Mouse (Mus musculus): ENCODE measurements around the gene Lrrfip2. TPM values are rescaled to one million over a fixed set of nuclear protein-coding genes. Genes with fewer than 3 reads are reported as not detected.

The Lrrfip2 gene
- polyA plus RNA-seq, 1 experiment from 2014 or later: 39.6 TPM

DNA sequence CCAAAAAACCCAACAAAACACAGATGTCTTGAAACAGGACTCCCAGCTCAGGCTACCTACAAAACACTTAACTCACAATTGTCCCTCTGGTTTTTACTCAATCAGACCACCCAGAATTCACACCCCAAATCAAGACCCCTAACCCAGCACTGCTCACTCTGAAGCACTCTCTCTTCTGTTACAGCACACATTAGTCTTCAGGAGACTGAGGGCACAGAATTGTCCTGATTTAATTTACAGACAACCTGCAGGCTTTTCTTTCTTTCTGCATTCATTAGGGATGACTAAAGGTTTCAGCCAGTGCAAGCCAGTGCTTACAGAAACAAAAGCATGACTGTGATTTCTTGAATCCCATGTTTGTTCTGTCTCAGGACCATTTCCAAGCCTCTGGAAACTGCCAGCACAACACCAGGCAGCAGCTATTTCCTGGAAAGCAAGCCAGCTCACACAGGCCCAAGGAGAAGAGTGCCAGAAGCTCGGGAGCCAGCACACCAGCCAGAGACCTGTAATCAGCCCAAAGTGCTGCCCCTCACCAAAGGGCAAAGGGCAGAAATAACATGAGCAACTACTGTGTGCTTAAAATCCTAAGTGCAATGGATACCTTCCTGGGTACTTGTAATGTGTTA, 143.1 kb downstream of the Lrrfip2 start:
- no peak overlapping the region for H3K4me2 ChIP-seq (ENCODE audit: low read length)
- no peak overlapping the region for H3K27ac ChIP-seq
- no peaks in the 10 kb centered on the region for H3K4me1 ChIP-seq (replicated peaks; ENCODE audit: insufficient read depth, low read length)
- WGBS: 30% methylated on average over 1 of the region's 1 CpGs
- H3K4me3 ChIP-seq (replicated peaks; ENCODE audit: low read depth, low read length): no peak overlapping the region
- H3K27me3 ChIP-seq (ENCODE audit: insufficient read depth, low read length): no peaks in the 10 kb centered on the region
- H3K9ac ChIP-seq (ENCODE audit: low read depth, low read length): no peak overlapping the region
- no peak for TF ChIP-seq CTCF (IDR thresholded peaks at IDR 0.05; ENCODE audit: low read depth)
- DNase-seq (ENCODE audit: low spot score) (no peak), ATAC-seq (replicated peaks; ENCODE audit: low FRiP score, low read depth) (no peak)
- no peaks in the 10 kb centered on the region for H3K9me3 ChIP-seq (replicated peaks; ENCODE audit: low read length)
- H3K36me3 ChIP-seq (ENCODE audit: insufficient read depth, low read length): peaks cover 43% of the 10 kb centered on the region

DNA sequence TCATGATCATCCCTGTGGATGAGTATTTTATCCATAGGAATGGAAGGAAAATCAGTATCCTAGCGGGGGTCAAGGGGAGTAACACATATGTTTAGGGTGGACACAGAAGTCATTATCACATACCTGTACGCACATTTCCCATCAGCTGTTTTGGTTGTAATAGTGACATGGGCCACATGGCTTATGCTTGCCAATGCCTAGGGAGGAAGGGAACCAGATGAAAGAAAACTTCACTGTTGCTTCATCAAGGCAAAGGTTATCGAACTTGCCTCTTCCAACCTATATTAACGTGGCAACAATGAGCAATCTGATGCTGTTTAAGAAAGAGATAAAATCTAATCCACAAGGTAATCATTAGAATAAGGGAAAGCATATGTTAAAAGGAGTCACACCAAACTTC, 144.0 kb downstream of the Lrrfip2 start:
- Histone ChIP-seq H3K27me3 (ENCODE audit: insufficient read depth, low read length) (no peaks in the 10 kb centered on the region), H3K9ac (ENCODE audit: low read depth, low read length) (no peak overlapping the region), H3K4me3 (replicated peaks; ENCODE audit: low read depth, low read length) (no peak overlapping the region), H3K36me3 (ENCODE audit: insufficient read depth, low read length) (peaks cover 37% of the 10 kb centered on the region), H3K9me3 (replicated peaks; ENCODE audit: low read length) (no peaks in the 10 kb centered on the region), H3K4me2 (ENCODE audit: low read length) (no peak overlapping the region), H3K4me1 (replicated peaks; ENCODE audit: insufficient read depth, low read length) (no peaks in the 10 kb centered on the region), H3K27ac (no peak overlapping the region)
- DNase-seq (ENCODE audit: low spot score) (no peak), ATAC-seq (replicated peaks; ENCODE audit: low FRiP score, low read depth) (no peak)
- WGBS: 89% methylated on average over 4 of the region's 4 CpGs
- no peak for TF ChIP-seq CTCF (IDR thresholded peaks at IDR 0.05; ENCODE audit: low read depth)

DNA sequence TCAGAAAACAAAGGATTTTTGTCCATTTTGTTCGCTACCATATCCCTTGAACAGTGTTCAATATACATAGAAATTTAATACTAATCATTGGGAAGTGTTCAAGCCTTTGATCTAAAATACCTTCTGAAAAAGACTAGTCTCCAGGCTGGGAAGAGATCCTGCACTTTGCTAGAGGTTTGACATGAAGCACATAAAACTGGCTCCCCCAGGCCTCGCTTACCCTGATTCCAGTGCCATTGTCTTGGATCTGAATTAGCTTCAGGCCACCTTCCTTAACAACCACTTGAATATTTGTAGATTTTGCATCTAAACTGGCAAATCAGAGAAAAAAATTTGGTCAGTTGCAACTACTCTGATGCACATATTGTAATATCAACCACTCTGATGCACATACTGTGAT, 150.6 kb downstream of the Lrrfip2 start:
- no peak for DNase-seq (ENCODE audit: low spot score)
- no peak overlapping the region for H3K4me2 ChIP-seq (ENCODE audit: low read length)
- H3K36me3 ChIP-seq (ENCODE audit: insufficient read depth, low read length): 0 out of 2 replicates have a peak, but pooled peaks cover 7% of the 10 kb centered on the region
- no peak for ATAC-seq (replicated peaks; ENCODE audit: low FRiP score, low read depth)
- H3K4me1 ChIP-seq (replicated peaks; ENCODE audit: insufficient read depth, low read length): no peaks in the 10 kb centered on the region; the same call in 1 of the 2 replicates
- no peak overlapping the region for H3K9ac ChIP-seq (ENCODE audit: low read depth, low read length)
- no peak overlapping the region for H3K27ac ChIP-seq
- TF ChIP-seq CTCF (IDR thresholded peaks at IDR 0.05; ENCODE audit: low read depth): no peak
- no peak overlapping the region for H3K4me3 ChIP-seq (replicated peaks; ENCODE audit: low read depth, low read length)
- no peaks in the 10 kb centered on the region for H3K27me3 ChIP-seq (ENCODE audit: insufficient read depth, low read length)
- WGBS: 99% methylated on average over 2 of the region's 2 CpGs
- H3K9me3 ChIP-seq (replicated peaks; ENCODE audit: low read length): no peaks in the 10 kb centered on the region

DNA sequence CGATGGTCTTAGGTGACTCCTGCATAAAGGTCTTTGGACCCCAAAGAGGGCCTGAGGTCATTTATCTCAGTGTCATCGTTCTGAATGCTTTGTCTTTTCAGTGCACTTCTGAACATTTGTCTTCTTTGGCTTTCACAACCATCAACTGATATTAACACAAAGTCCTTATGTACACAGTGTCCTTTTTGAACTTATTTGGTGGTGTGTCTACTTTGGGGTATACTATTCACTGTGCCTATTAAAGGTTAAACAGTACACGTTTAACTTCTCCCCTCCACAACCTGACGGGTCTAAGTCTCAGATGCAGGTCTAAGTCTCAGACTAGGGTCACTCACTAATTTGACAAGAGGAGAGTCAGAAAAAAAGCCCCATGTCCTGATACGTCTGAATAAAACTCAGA, 153.2 kb downstream of the Lrrfip2 start:
- 17% methylated on average over 5 of the region's 5 CpGs for WGBS
- no peaks in the 10 kb centered on the region for H3K9me3 ChIP-seq (replicated peaks; ENCODE audit: low read length)
- TF ChIP-seq CTCF (IDR thresholded peaks at IDR 0.05; ENCODE audit: low read depth): no peak

DNA sequence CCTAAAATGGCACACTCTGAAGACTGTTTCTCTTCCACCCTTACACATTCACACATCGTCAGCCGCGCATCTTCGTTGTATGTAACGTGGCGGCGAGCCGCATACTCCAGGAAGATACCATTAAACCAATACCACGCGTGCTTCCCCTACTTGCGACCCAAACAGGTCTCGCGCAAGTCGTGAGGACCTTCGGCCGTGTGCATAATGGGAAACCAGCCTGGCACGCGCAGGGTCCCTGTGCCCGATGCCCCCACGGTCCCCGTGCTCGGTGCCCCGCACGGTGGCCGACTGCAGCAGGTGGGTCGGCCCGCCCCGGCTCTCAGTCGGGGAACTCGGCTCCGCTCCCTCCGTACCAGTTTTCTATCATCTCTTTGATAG, 153.7 kb downstream of the Lrrfip2 start:
- Histone ChIP-seq H3K9ac (ENCODE audit: low read depth, low read length) (peak overlapping the region; percentile 74), H3K4me1 (replicated peaks; ENCODE audit: insufficient read depth, low read length) (peaks cover 26% of the 10 kb centered on the region), H3K4me2 (ENCODE audit: low read length) (peak overlapping the region; percentile 61), H3K9me3 (replicated peaks; ENCODE audit: low read length) (no peaks in the 10 kb centered on the region), H3K4me3 (replicated peaks; ENCODE audit: low read depth, low read length) (peak overlapping the region; percentile 76), H3K27me3 (ENCODE audit: insufficient read depth, low read length) (no peaks in the 10 kb centered on the region), H3K27ac (peak overlapping the region; percentile 96), H3K36me3 (ENCODE audit: insufficient read depth, low read length) (peaks cover 4% of the 10 kb centered on the region; the same call in 1 of the 2 replicates)
- no peak for DNase-seq (ENCODE audit: low spot score)
- WGBS: under 1% methylated on average over 32 of the region's 32 CpGs
- TF ChIP-seq CTCF (IDR thresholded peaks at IDR 0.05; ENCODE audit: low read depth): no peak
- ATAC-seq (replicated peaks; ENCODE audit: low FRiP score, low read depth): peak; percentile 74

More for the DNA sequence above, 153.2 kb downstream of the Lrrfip2 start:
- Histone ChIP-seq H3K4me3 (replicated peaks; ENCODE audit: low read depth, low read length) (peak overlapping the region; percentile 76), H3K27me3 (ENCODE audit: insufficient read depth, low read length) (no peaks in the 10 kb centered on the region), H3K27ac (peak overlapping the region; percentile 96), H3K4me2 (ENCODE audit: low read length) (peak overlapping the region; percentile 61), H3K4me1 (replicated peaks; ENCODE audit: insufficient read depth, low read length) (peaks cover 21% of the 10 kb centered on the region), H3K9ac (ENCODE audit: low read depth, low read length) (peak overlapping the region; percentile 74), H3K36me3 (ENCODE audit: insufficient read depth, low read length) (peaks cover 4% of the 10 kb centered on the region; the same call in 1 of the 2 replicates)
- DNase-seq (ENCODE audit: low spot score) (no peak), ATAC-seq (replicated peaks; ENCODE audit: low FRiP score, low read depth) (no peak)

DNA sequence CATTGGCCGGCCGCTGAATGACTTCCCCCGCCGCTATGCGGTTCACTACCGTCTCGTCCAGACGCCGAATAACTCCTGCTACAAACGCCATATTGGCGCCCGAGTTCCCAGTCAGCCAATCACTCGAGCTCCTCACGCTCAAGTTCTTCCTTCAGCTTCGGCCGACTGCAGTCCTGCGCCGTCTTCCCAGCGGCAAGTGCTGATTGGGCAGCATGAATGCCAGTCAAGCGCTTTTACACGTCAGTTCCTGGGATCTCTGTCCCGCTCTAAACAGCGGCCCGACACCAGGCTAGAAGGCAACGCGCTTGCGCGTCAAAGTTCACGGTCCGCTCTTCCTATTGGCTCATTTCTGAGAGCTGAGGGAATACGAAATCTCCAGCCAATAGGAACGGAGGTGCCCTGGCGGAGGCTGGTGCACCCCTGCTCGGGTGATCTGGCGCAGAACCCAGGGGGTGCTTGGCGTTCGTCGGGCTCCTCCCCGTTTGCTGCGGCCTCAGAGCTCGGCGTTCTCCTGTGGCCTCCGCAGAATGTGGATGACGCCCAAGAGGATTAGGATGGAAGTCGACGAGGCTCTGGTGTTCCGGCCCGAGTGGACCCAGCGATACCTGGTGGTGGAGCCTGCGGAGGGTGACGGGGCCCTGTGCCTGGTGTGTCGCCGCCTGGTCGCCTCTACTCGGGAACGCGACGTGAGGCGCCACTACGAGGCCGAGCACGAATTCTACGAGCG, 154.2 kb downstream of the Lrrfip2 start, which contains the start of the genes Mlh1 and Epm2aip1:
Gene Mlh1 (minus strand): TSS at position 358 of the 727 bp plus-strand sequence.
Gene Epm2aip1 (plus strand): TSS at position 496 of the 727 bp plus-strand sequence.
- peak within 1 kb of the TSS; percentile 76 for H3K4me3 ChIP-seq (replicated peaks; ENCODE audit: low read depth, low read length)
- H3K27me3 ChIP-seq (ENCODE audit: insufficient read depth, low read length): no peaks in the 10 kb centered on the region
- peaks cover 4% of the 10 kb centered on the region; the same call in 1 of the 2 replicates for H3K36me3 ChIP-seq (ENCODE audit: insufficient read depth, low read length)
- H3K9ac ChIP-seq (ENCODE audit: low read depth, low read length): peak within 1 kb of the TSS; percentile 85
- peak; percentile 100 for DNase-seq (ENCODE audit: low spot score)
- peak within 1 kb of the TSS; percentile 96 for H3K27ac ChIP-seq
- WGBS: 1% methylated on average over 64 of the region's 64 CpGs
- ATAC-seq (replicated peaks; ENCODE audit: low FRiP score, low read depth): peak; percentile 99
- H3K4me1 ChIP-seq (replicated peaks; ENCODE audit: insufficient read depth, low read length): peaks cover 27% of the 10 kb centered on the region
- peak within 1 kb of the TSS; percentile 88 for H3K4me2 ChIP-seq (ENCODE audit: low read length)
- no peak for TF ChIP-seq CTCF (IDR thresholded peaks at IDR 0.05; ENCODE audit: low read depth)
- no peaks in the 10 kb centered on the region for H3K9me3 ChIP-seq (replicated peaks; ENCODE audit: low read length)
